Mouse (Mus musculus) hindbrain, embryonic 16.5 days (tissue): ENCODE measurements around the gene 5330417H12Rik. TPM values are rescaled to one million over a fixed set of nuclear protein-coding genes. Genes with fewer than 3 reads are reported as not detected.

Experiments used
- ATAC-seq: fragments of 200-750 bp; cut with Nextera tagmentation; 2 replicates; pipeline ENCODE4 v1.8.0; 2017; ENCODE audit warnings: moderate TSS enrichment, moderate library complexity
- H3K27ac ChIP-seq: fragments of 300-500 bp; sonication (generic); 2 replicates; pipeline ENCODE4 v1.5.1; 2014; ENCODE audit warnings: low read depth, mild to moderate bottlenecking, control low read depth, low read length, moderate library complexity
- H3K27me3 ChIP-seq: fragments of 300-500 bp; sonication (generic); replicated peaks from 2 replicates; pipeline ENCODE4 v1.6.1; 2014; ENCODE audit warnings: low read length; ENCODE audit not compliant: control insufficient read depth, insufficient read depth
- H3K36me3 ChIP-seq: fragments of 300-500 bp; sonication (generic); 2 replicates; pipeline ENCODE4 v1.6.1; 2014; ENCODE audit warnings: mild to moderate bottlenecking, low read length, moderate library complexity, mixed read lengths; ENCODE audit not compliant: control insufficient read depth, insufficient read depth
- H3K4me1 ChIP-seq: fragments of 300-500 bp; sonication (generic); 2 replicates; pipeline ENCODE4 v1.6.1; 2014; ENCODE audit warnings: low read depth, low read length; ENCODE audit not compliant: control insufficient read depth, insufficient read depth
- H3K4me2 ChIP-seq: fragments of 300-500 bp; sonication (generic); 2 replicates; pipeline ENCODE4 v1.6.1; 2014; ENCODE audit warnings: mild to moderate bottlenecking, low read length, control low read depth, moderate library complexity
- H3K4me3 ChIP-seq: fragments of 300-500 bp; sonication (generic); 2 replicates; pipeline ENCODE4 v1.5.1; 2014; ENCODE audit warnings: mild to moderate bottlenecking, low read length, control low read depth, moderate library complexity
- H3K9ac ChIP-seq: fragments of 300-500 bp; sonication (generic); 2 replicates; pipeline ENCODE4 v1.6.1; 2014; ENCODE audit warnings: low read depth, mild to moderate bottlenecking, control low read depth, low read length, moderate library complexity
- H3K9me3 ChIP-seq: fragments of 300-500 bp; sonication (generic); 2 replicates; pipeline ENCODE4 v1.6.1; 2014; ENCODE audit warnings: mild to moderate bottlenecking, low read length, moderate library complexity; ENCODE audit not compliant: control insufficient read depth
- WGBS: fragments of 180-500 bp; shearing (Covaris S2); extraction: QIAGEN DNeasy Blood & Tissue Kit; methylation state at CpG from one replicate; pipeline ENCODE4 v1.1.7; 2014; 5-methylcytosine and 5-hydroxymethylcytosine counted together
- polyA plus RNA-seq: library from polyadenylated mRNA; unstranded; fragments of >200 nt; fragmentation: Nextera tagmentation; extraction: Ambion mirVana; gene quantifications from 2 replicates; pipeline ENCODE4 v1.2.1, GENCODE M21; 2015

The 5330417H12Rik gene
- polyA plus RNA-seq, 1 experiment from 2014 or later, result not detected

DNA sequence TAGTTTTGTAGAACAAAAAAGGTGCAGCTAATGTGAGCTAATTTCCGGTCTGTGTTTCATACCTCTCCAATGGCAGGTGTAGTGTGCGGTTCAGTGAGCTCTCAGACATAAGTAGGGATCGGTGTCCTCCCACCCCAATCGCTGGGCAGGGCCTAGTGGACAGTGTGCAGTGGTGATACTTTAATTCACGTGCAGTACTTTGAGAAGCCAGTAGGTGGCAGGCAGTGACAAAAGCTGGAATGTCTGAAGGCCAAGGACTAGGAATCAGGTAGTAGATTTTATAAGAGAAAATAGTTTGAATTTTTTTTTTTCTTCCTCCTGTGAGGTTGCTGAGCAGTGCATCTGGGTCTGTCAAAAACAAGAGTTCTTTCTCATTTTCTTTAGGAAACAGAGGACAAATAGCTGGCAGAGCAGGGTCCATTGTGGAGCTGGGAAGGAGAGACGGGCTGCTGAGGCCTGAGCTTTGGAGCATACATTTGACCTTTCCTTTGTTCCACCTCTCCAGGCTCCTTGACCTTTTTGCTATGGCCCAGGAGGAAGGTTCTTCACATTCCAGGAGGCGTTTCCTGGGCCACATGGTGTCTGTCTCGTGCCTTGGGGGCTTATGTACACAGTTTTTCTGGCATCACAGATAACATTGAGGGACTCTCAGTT is 36.4 kb upstream of the 5330417H12Rik start:
- Histone ChIP-seq H3K9ac (no peak overlapping the region), H3K4me3 (no peak overlapping the region), H3K4me1 (peaks cover 8% of the 10 kb centered on the region), H3K27ac (no peak overlapping the region), H3K9me3 (no peaks in the 10 kb centered on the region), H3K4me2 (no peak overlapping the region), H3K36me3 (no peaks in the 10 kb centered on the region), H3K27me3 (peaks cover 3% of the 10 kb centered on the region; the same call in 1 of the 2 replicates)
- WGBS, result 15% methylated on average over 8 of the region's 8 CpGs
- ATAC-seq, result peak; percentile 81

GRCm38 (mm10) chr7:107659186-107659918 is 34.4 kb upstream of the 5330417H12Rik start:
- peaks cover 3% of the 10 kb centered on the region; the same call in 1 of the 2 replicates for H3K27me3 ChIP-seq
- no peak overlapping the region for H3K27ac ChIP-seq
- H3K9ac ChIP-seq, result no peak overlapping the region
- no peak overlapping the region for H3K4me2 ChIP-seq
- 81% methylated on average over 8 of the region's 8 CpGs for WGBS
- ATAC-seq, result no peak
- no peaks in the 10 kb centered on the region; the same call in 1 of the 2 replicates for H3K4me1 ChIP-seq
- H3K36me3 ChIP-seq, result no peaks in the 10 kb centered on the region
- no peak overlapping the region for H3K4me3 ChIP-seq
- no peaks in the 10 kb centered on the region for H3K9me3 ChIP-seq

GRCm38 (mm10) chr7:107656451-107656850 is 31.5 kb upstream of the 5330417H12Rik start:
- 92% methylated on average over 6 of the region's 6 CpGs for WGBS
- no peaks in the 10 kb centered on the region for H3K9me3 ChIP-seq
- H3K27ac ChIP-seq, result no peak overlapping the region
- H3K27me3 ChIP-seq, result no peaks in the 10 kb centered on the region
- H3K9ac ChIP-seq, result no peak overlapping the region
- H3K36me3 ChIP-seq, result no peaks in the 10 kb centered on the region
- H3K4me3 ChIP-seq, result no peak overlapping the region
- H3K4me2 ChIP-seq, result no peak overlapping the region
- no peaks in the 10 kb centered on the region for H3K4me1 ChIP-seq
- no peak for ATAC-seq

- ATAC-seq, result no peak
- H3K4me3 ChIP-seq, result no peak overlapping the region
- H3K9ac ChIP-seq, result no peak overlapping the region
- no peak overlapping the region for H3K4me2 ChIP-seq
- WGBS, result 36% methylated on average over 1 of the region's 1 CpGs
- no peaks in the 10 kb centered on the region for H3K36me3 ChIP-seq
- no peaks in the 10 kb centered on the region for H3K27me3 ChIP-seq
- H3K27ac ChIP-seq, result no peak overlapping the region
- no peaks in the 10 kb centered on the region for H3K9me3 ChIP-seq
- H3K4me1 ChIP-seq, result no peaks in the 10 kb centered on the region
Measured at GRCm38 (mm10) chr7:107651821-107652220, 26.9 kb upstream of the 5330417H12Rik start.

DNA sequence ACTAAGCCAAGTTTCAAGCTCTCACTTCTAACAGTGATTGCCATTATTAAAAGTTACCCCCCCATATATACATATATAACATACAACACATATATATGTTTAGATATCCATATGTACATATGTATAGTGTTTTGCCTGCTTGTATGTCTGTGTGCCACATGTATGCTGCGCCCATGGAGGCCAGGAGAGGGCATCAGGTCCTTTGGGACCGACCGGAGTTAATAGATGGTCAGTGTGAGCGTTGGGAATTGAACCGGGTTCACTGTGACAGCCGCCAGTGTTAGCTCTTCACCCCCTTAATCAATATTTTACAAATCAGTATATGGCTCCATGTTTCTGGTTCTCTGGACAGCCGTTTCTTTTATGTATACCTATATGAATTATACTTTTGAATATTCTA is 25.0 kb upstream of the 5330417H12Rik start:
- Histone ChIP-seq H3K9me3 (no peaks in the 10 kb centered on the region), H3K4me3 (no peak overlapping the region), H3K4me1 (no peaks in the 10 kb centered on the region), H3K36me3 (no peaks in the 10 kb centered on the region), H3K27ac (no peak overlapping the region), H3K4me2 (no peak overlapping the region), H3K9ac (no peak overlapping the region), H3K27me3 (no peaks in the 10 kb centered on the region)
- no peak for ATAC-seq
- WGBS, result 87% methylated on average over 7 of the region's 7 CpGs

DNA sequence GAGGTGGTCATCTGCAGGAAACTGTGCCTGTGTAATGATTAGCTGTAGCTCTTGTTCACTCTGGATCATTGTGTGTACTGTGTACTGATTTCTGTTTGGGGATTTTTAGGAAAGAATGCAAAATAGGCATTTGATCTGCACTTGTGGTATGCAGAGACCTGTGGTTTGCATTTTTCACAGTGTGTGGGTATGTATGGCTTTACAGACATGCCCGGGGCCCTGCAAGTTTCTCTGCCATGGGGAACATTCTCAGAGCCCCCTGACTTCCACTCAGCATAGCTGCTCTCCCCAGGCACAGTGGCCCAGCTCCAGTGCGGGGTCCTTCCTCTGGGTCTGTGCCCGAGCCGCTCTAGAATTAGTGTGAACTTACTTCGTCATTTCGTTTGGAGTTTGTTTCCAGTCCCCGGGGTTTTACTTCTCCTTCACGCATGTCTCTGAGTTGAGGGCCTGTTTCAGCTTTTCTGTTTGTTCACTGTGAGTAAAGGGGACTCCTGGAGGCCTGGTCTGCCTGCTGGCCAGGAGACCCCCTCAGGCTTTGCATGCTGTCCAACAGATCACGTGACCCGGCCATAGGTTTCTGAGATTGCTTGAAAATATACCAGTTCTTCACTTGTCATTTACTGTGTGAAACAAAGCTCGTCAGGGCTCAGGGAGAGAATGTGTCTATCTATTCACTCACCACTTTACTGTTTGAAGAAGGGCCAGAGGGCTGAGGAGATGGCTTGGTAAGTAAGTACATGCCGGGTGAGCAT is 24.2 kb upstream of the 5330417H12Rik start:
- no peak for ATAC-seq
- Histone ChIP-seq H3K27me3 (no peaks in the 10 kb centered on the region), H3K4me1 (no peaks in the 10 kb centered on the region), H3K9me3 (no peaks in the 10 kb centered on the region), H3K9ac (no peak overlapping the region), H3K4me3 (no peak overlapping the region), H3K36me3 (no peaks in the 10 kb centered on the region), H3K4me2 (no peak overlapping the region), H3K27ac (no peak overlapping the region)
- 84% methylated on average over 12 of the region's 12 CpGs for WGBS

- WGBS, result 95% methylated on average over 2 of the region's 2 CpGs
- H3K4me3 ChIP-seq, result no peak overlapping the region
- H3K9me3 ChIP-seq, result no peaks in the 10 kb centered on the region
- no peak overlapping the region for H3K27ac ChIP-seq
- no peaks in the 10 kb centered on the region for H3K27me3 ChIP-seq
- H3K36me3 ChIP-seq, result no peaks in the 10 kb centered on the region
- ATAC-seq, result no peak
- no peak overlapping the region for H3K4me2 ChIP-seq
- no peak overlapping the region for H3K9ac ChIP-seq
- 0 out of 2 replicates have a peak, but pooled peaks cover 3% of the 10 kb centered on the region for H3K4me1 ChIP-seq
Measured at GRCm38 (mm10) chr7:107644987-107645386, 20.0 kb upstream of the 5330417H12Rik start.

DNA sequence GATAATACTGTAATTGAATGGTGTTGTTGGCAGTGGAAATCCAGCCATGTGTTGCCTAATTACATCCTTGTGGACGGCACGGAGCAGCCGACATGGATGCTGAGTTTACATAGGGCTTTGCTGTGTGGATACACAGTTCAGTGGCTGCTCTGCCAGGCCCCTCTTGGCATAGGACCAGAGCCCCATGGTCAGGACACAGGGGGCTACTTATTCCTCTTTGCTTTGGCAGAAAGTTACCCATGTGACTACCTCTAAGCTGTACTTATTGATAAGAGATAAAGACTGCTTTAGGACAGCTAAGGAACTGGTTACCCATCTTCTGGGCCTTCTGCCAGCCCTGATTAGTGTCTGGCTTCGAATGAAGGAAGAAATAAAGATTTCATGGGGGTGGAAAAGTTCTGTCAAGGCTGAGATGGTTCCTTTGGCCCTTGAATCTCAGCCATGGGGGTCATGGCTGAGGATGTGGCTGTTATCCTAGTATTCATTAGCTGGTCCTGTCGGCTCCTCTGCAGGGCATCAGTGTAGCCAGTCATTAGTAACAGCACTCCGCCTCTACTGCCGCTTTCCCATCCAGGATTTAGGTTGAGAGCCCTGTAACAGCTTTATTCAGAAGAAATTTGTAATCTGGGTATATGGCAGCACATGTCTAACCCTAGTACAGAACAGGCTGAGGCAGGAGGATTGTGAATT is 17.8 kb upstream of the 5330417H12Rik start:
- Histone ChIP-seq H3K9ac (no peak overlapping the region), H3K9me3 (no peaks in the 10 kb centered on the region), H3K4me1 (0 out of 2 replicates have a peak, but pooled peaks cover 3% of the 10 kb centered on the region), H3K4me3 (no peak overlapping the region), H3K27me3 (no peaks in the 10 kb centered on the region), H3K4me2 (no peak overlapping the region), H3K27ac (no peak overlapping the region), H3K36me3 (no peaks in the 10 kb centered on the region)
- peak; percentile 94 for ATAC-seq
- WGBS, result 58% methylated on average over 7 of the region's 7 CpGs
